Mouse (Mus musculus) fat pad, adult 2 months (tissue): ENCODE measurements around the gene Papss2.

ENCODE experiments used
- DNase-seq: peaks from one replicate; pipeline ENCODE4 v3.0.0-alpha.2; 2011; ENCODE audit warnings: low read depth, low spot score; ENCODE audit errors: extremely low read depth

Gene Papss2

GRCm38 (mm10) chr19:32599006-32599405 lies 3.4 kb downstream of the Papss2 start:
- DNase-seq: no peak

GRCm38 (mm10) chr19:32599436-32599835 lies 3.8 kb downstream of the Papss2 start:
- no peak for DNase-seq

GRCm38 (mm10) chr19:32601033-32601770 lies 5.6 kb downstream of the Papss2 start:
- DNase-seq: no peak

- DNase-seq: no peak
Measured at GRCm38 (mm10) chr19:32603466-32603865, 7.9 kb downstream of the Papss2 start.

GRCm38 (mm10) chr19:32604127-32604526 lies 8.5 kb downstream of the Papss2 start:
- DNase-seq: no peak

- peak; percentile 82 for DNase-seq
Measured at GRCm38 (mm10) chr19:32604563-32605252, 9.1 kb downstream of the Papss2 start.

- DNase-seq: peak; percentile 84
Measured at GRCm38 (mm10) chr19:32606227-32606827, 10.7 kb downstream of the Papss2 start.

- DNase-seq: no peak
Measured at GRCm38 (mm10) chr19:32607036-32607435, 11.4 kb downstream of the Papss2 start.

- no peak for DNase-seq
Measured at GRCm38 (mm10) chr19:32611386-32612092, 15.9 kb downstream of the Papss2 start.

GRCm38 (mm10) chr19:32614046-32614771 lies 18.6 kb downstream of the Papss2 start:
- no peak for DNase-seq

GRCm38 (mm10) chr19:32614772-32615099 lies 19.1 kb downstream of the Papss2 start:
- DNase-seq: no peak

- DNase-seq: no peak
Measured at GRCm38 (mm10) chr19:32616646-32617045, 21.1 kb downstream of the Papss2 start.

GRCm38 (mm10) chr19:32619739-32620138 lies 24.1 kb downstream of the Papss2 start:
- DNase-seq: no peak

GRCm38 (mm10) chr19:32620859-32621445 lies 25.4 kb downstream of the Papss2 start:
- DNase-seq: no peak

GRCm38 (mm10) chr19:32622142-32622541 lies 26.6 kb downstream of the Papss2 start:
- DNase-seq: no peak

- DNase-seq: no peak
Measured at GRCm38 (mm10) chr19:32626768-32627331, 31.3 kb downstream of the Papss2 start.

- DNase-seq: no peak
Measured at GRCm38 (mm10) chr19:32627631-32628030, 32.0 kb downstream of the Papss2 start.

GRCm38 (mm10) chr19:32628572-32629132 lies 33.1 kb downstream of the Papss2 start:
- no peak for DNase-seq

GRCm38 (mm10) chr19:32634916-32635315 lies 39.3 kb downstream of the Papss2 start:
- no peak for DNase-seq
